Mouse (Mus musculus): Measurements from ENCODE around the gene Cdhr5. TPM values are rescaled to one million over a fixed set of nuclear protein-coding genes. Genes with fewer than 3 reads are reported as not detected.

Cdhr5 gene
- polyA plus RNA-seq, 1 experiment from 2014 or later = not detected

DNA sequence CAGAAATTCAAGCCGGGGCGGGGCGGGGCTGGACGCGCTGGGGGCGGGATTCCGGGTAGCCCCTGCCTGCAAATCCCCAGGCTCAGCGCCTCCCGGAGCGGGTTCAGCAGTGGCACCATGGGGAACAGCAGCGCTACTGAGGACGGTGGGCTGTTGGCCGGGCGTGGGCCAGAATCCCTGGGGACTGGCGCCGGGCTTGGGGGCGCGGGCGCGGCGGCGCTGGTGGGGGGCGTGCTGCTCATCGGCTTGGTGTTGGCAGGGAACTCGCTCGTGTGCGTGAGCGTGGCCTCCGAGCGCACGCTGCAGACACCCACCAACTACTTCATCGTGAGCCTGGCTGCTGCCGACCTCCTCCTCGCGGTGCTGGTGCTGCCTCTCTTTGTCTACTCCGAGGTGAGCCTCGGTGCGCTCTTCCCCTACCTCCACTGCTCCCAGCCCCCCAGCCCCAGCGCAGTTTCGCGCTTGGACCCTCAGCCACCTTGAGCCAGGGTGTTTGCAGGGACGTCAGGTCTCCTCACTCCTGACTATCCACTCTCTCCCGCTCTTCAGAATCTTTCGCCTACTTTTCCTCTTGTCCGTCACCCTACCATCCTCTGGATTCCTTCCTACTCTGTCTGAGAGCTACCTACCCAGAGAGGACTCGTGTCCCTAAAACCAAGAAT is 15.5 kb upstream of the Cdhr5 start, which contains the start of gene Drd4:
Gene Drd4, plus strand, starts transcription at position 86 of the 662 bp plus-strand sequence.
- peak; percentile 76 for DNase-seq (ENCODE audit: low spot score)
- H3K27ac ChIP-seq (replicated peaks; ENCODE audit: low read depth, low read length) = no peak within 1 kb of the TSS
- 2% methylated on average over 44 of the region's 46 CpGs for WGBS
- H3K27me3 ChIP-seq (ENCODE audit: control insufficient read depth, insufficient read depth, low read length) = peaks cover 34% of the 10 kb centered on the region
- H3K4me1 ChIP-seq (ENCODE audit: control insufficient read depth, insufficient read depth, low read length) = peaks cover 6% of the 10 kb centered on the region; the same call in 1 of the 2 replicates
- H3K9ac ChIP-seq (replicated peaks; ENCODE audit: low read length) = peak within 1 kb of the TSS; percentile 54
- ATAC-seq (replicated peaks; ENCODE audit: insufficient number of reproducible peaks, low FRiP score, low TSS enrichment, low read depth) = peak; percentile 70; the same call in 1 of the 2 replicates
- H3K4me2 ChIP-seq (ENCODE audit: low read depth, low read length) = peak within 1 kb of the TSS; percentile 78
- H3K36me3 ChIP-seq (replicated peaks; ENCODE audit: control insufficient read depth, insufficient read depth, low read depth, low read length) = no peaks in the 10 kb centered on the region
- peak within 1 kb of the TSS; percentile 43 for H3K4me3 ChIP-seq (ENCODE audit: low read depth, low read length)
- H3K9me3 ChIP-seq (replicated peaks; ENCODE audit: control insufficient read depth, low read length) = no peaks in the 10 kb centered on the region

GRCm38 (mm10) chr7:141288042-141288441 is 11.5 kb upstream of the Cdhr5 start:
- DNase-seq (ENCODE audit: low spot score) = no peak
- no peak overlapping the region for H3K4me2 ChIP-seq (ENCODE audit: low read depth, low read length)
- ATAC-seq (replicated peaks; ENCODE audit: insufficient number of reproducible peaks, low FRiP score, low TSS enrichment, low read depth) = no peak
- no peak overlapping the region for H3K27ac ChIP-seq (replicated peaks; ENCODE audit: low read depth, low read length)
- H3K9ac ChIP-seq (replicated peaks; ENCODE audit: low read length) = no peak overlapping the region
- H3K36me3 ChIP-seq (replicated peaks; ENCODE audit: control insufficient read depth, insufficient read depth, low read depth, low read length) = no peaks in the 10 kb centered on the region
- H3K4me1 ChIP-seq (ENCODE audit: control insufficient read depth, insufficient read depth, low read length) = no peaks in the 10 kb centered on the region
- H3K4me3 ChIP-seq (ENCODE audit: low read depth, low read length) = no peak overlapping the region
- peaks cover 10% of the 10 kb centered on the region for H3K27me3 ChIP-seq (ENCODE audit: control insufficient read depth, insufficient read depth, low read length)
- 86% methylated on average over 3 of the region's 3 CpGs for WGBS
- H3K9me3 ChIP-seq (replicated peaks; ENCODE audit: control insufficient read depth, low read length) = no peaks in the 10 kb centered on the region

GRCm38 (mm10) chr7:141282756-141283155 is 6.2 kb upstream of the Cdhr5 start:
- Histone ChIP-seq H3K36me3 (replicated peaks; ENCODE audit: control insufficient read depth, insufficient read depth, low read depth, low read length) (no peaks in the 10 kb centered on the region), H3K27me3 (ENCODE audit: control insufficient read depth, insufficient read depth, low read length) (no peaks in the 10 kb centered on the region), H3K4me2 (ENCODE audit: low read depth, low read length) (no peak overlapping the region), H3K9me3 (replicated peaks; ENCODE audit: control insufficient read depth, low read length) (no peaks in the 10 kb centered on the region), H3K9ac (replicated peaks; ENCODE audit: low read length) (no peak overlapping the region), H3K27ac (replicated peaks; ENCODE audit: low read depth, low read length) (no peak overlapping the region), H3K4me3 (ENCODE audit: low read depth, low read length) (no peak overlapping the region), H3K4me1 (ENCODE audit: control insufficient read depth, insufficient read depth, low read length) (no peaks in the 10 kb centered on the region)
- ATAC-seq (replicated peaks; ENCODE audit: insufficient number of reproducible peaks, low FRiP score, low TSS enrichment, low read depth) (no peak), DNase-seq (ENCODE audit: low spot score) (no peak)
- WGBS = 92% methylated on average over 4 of the region's 4 CpGs

DNA sequence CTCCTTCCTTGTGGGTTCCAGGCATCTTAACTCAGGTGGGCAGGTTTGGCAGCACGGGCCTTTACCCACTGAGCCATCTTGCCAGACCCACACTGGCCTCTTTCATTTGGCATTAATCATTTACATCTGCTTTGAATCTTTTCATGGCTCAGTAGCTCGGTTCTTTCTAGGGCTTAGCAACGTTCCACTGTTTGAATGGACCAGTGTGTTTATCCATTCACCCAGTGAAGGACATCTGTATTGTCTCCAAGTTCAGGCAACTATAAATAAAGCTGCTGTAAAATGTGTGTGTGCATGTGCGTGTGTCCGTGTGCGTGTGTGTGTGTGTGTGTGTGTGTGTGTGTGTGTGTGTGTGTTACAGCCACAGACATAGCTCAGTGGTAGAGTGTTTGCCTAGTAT is 4.9 kb upstream of the Cdhr5 start:
- DNase-seq (ENCODE audit: low spot score) = no peak
- Histone ChIP-seq H3K4me2 (ENCODE audit: low read depth, low read length) (no peak overlapping the region), H3K27me3 (ENCODE audit: control insufficient read depth, insufficient read depth, low read length) (no peaks in the 10 kb centered on the region), H3K36me3 (replicated peaks; ENCODE audit: control insufficient read depth, insufficient read depth, low read depth, low read length) (no peaks in the 10 kb centered on the region), H3K9me3 (replicated peaks; ENCODE audit: control insufficient read depth, low read length) (no peaks in the 10 kb centered on the region), H3K4me1 (ENCODE audit: control insufficient read depth, insufficient read depth, low read length) (no peaks in the 10 kb centered on the region), H3K9ac (replicated peaks; ENCODE audit: low read length) (no peak overlapping the region), H3K4me3 (ENCODE audit: low read depth, low read length) (no peak overlapping the region), H3K27ac (replicated peaks; ENCODE audit: low read depth, low read length) (no peak overlapping the region)
- whole genome bisulfite sequencing = 63% methylated on average over 6 of the region's 6 CpGs
- ATAC-seq (replicated peaks; ENCODE audit: insufficient number of reproducible peaks, low FRiP score, low TSS enrichment, low read depth) = no peak

GRCm38 (mm10) chr7:141278766-141279590 is 2.4 kb upstream of the Cdhr5 start, which contains the start of gene Sct:
Gene Sct, minus strand, starts transcription at chr7:141279133.
- peak within 1 kb of the TSS; percentile 32; the same call in 1 of the 2 replicates for H3K9ac ChIP-seq (replicated peaks; ENCODE audit: low read length)
- WGBS = 2% methylated on average over 45 of the region's 46 CpGs
- no peaks in the 10 kb centered on the region for H3K9me3 ChIP-seq (replicated peaks; ENCODE audit: control insufficient read depth, low read length)
- peak within 1 kb of the TSS; percentile 72 for H3K4me2 ChIP-seq (ENCODE audit: low read depth, low read length)
- no peaks in the 10 kb centered on the region for H3K36me3 ChIP-seq (replicated peaks; ENCODE audit: control insufficient read depth, insufficient read depth, low read depth, low read length)
- no peaks in the 10 kb centered on the region for H3K4me1 ChIP-seq (ENCODE audit: control insufficient read depth, insufficient read depth, low read length)
- no peak within 1 kb of the TSS for H3K27ac ChIP-seq (replicated peaks; ENCODE audit: low read depth, low read length)
- DNase-seq (ENCODE audit: low spot score) = peak; percentile 66
- H3K4me3 ChIP-seq (ENCODE audit: low read depth, low read length) = peak within 1 kb of the TSS; percentile 22
- peak; percentile 49; the same call in 1 of the 2 replicates for ATAC-seq (replicated peaks; ENCODE audit: insufficient number of reproducible peaks, low FRiP score, low TSS enrichment, low read depth)
- H3K27me3 ChIP-seq (ENCODE audit: control insufficient read depth, insufficient read depth, low read length) = no peaks in the 10 kb centered on the region

- no peak for DNase-seq (ENCODE audit: low spot score)
- H3K27me3 ChIP-seq (ENCODE audit: control insufficient read depth, insufficient read depth, low read length) = no peaks in the 10 kb centered on the region
- no peaks in the 10 kb centered on the region for H3K4me1 ChIP-seq (ENCODE audit: control insufficient read depth, insufficient read depth, low read length)
- H3K36me3 ChIP-seq (replicated peaks; ENCODE audit: control insufficient read depth, insufficient read depth, low read depth, low read length) = no peaks in the 10 kb centered on the region
- H3K27ac ChIP-seq (replicated peaks; ENCODE audit: low read depth, low read length) = no peak overlapping the region
- no peak overlapping the region; the same call in 1 of the 2 replicates for H3K4me2 ChIP-seq (ENCODE audit: low read depth, low read length)
- no peak overlapping the region for H3K4me3 ChIP-seq (ENCODE audit: low read depth, low read length)
- WGBS = 80% methylated on average over 11 of the region's 11 CpGs
- ATAC-seq (replicated peaks; ENCODE audit: insufficient number of reproducible peaks, low FRiP score, low TSS enrichment, low read depth) = no peak
- H3K9me3 ChIP-seq (replicated peaks; ENCODE audit: control insufficient read depth, low read length) = no peaks in the 10 kb centered on the region
- no peak overlapping the region for H3K9ac ChIP-seq (replicated peaks; ENCODE audit: low read length)
Observed at GRCm38 (mm10) chr7:141277701-141278678, 1.4 kb upstream of the Cdhr5 start.

- Histone ChIP-seq H3K4me2 (ENCODE audit: low read depth, low read length) (no peak overlapping the region), H3K9me3 (replicated peaks; ENCODE audit: control insufficient read depth, low read length) (no peaks in the 10 kb centered on the region), H3K9ac (replicated peaks; ENCODE audit: low read length) (no peak overlapping the region), H3K27ac (replicated peaks; ENCODE audit: low read depth, low read length) (no peak overlapping the region), H3K4me3 (ENCODE audit: low read depth, low read length) (no peak overlapping the region), H3K27me3 (ENCODE audit: control insufficient read depth, insufficient read depth, low read length) (no peaks in the 10 kb centered on the region), H3K36me3 (replicated peaks; ENCODE audit: control insufficient read depth, insufficient read depth, low read depth, low read length) (no peaks in the 10 kb centered on the region), H3K4me1 (ENCODE audit: control insufficient read depth, insufficient read depth, low read length) (no peaks in the 10 kb centered on the region)
- DNase-seq (ENCODE audit: low spot score) (no peak), ATAC-seq (replicated peaks; ENCODE audit: insufficient number of reproducible peaks, low FRiP score, low TSS enrichment, low read depth) (no peak)
- WGBS = 81% methylated on average over 9 of the region's 9 CpGs
Observed at GRCm38 (mm10) chr7:141275356-141275755, 1.2 kb downstream of the Cdhr5 start.
